Mouse (Mus musculus): ENCODE measurements at regions not wholly inside any gene's neighbourhood (a gene's known extent, or its start where the extent isn't known, plus 50 kb on each side); places are given as distances from the start of the nearest gene placed in this dataset.

DNA sequence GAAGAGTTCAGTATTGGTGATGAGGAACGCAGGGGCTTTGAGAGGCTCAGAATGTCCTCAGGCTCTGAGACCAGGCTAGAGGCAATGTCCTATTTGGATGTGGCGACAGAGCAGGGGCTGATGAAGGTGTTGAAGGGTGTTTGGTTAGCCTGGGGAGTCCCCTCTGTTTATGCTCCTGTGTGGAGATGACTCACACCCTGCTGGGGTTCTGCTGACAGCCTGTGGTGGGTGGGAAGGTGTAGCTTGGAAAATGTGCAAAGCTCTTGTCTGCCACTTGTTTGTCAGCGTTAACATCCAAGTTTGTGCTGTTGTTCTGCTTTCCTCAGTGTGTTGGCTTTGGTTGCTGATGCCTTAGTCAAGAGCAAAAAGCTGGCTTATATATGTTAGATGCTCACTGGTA is 272.4 kb upstream of the Xylt1 start:
- TF ChIP-seq CTCF (conservative IDR thresholded peaks at IDR 0.05; ENCODE audit: low read length) (no peak), POU5F1 (IDR thresholded peaks at IDR 0.05; ENCODE audit: borderline replicate concordance, low read length) (no peak)

Data from E14TG2a.4 (cell line).